Mouse (Mus musculus): ENCODE data around the gene Trmt112. TPM values are rescaled to one million over a fixed set of nuclear protein-coding genes. Genes with fewer than 3 reads are reported as not detected.
A peak's percentile ranks its signal among the peaks of the same experiment; 100 is the strongest.

The Trmt112 gene
- polyA plus RNA-seq, 1 experiment from 2014 or later: 155 TPM

- Histone ChIP-seq H3K4me3 (no peak overlapping the region), H3K27me3 (ENCODE audit: poor library complexity, severe bottlenecking) (no peaks in the 10 kb centered on the region), H3K4me1 (peaks cover 28% of the 10 kb centered on the region), H3K9me3 (no peaks in the 10 kb centered on the region), H3K36me3 (replicated peaks) (peaks cover 18% of the 10 kb centered on the region), H3K27ac (no peak overlapping the region)
- no peak for DNase-seq (ENCODE audit: extremely low spot score, low spot score)
- 52% methylated on average over 4 of the region's 4 CpGs for WGBS
These were observed 38.2 kb downstream of the Trmt112 start for GRCm38 (mm10) chr19:6947742-6948141.

GRCm38 (mm10) chr19:6948186-6948585 lies 38.7 kb downstream of the Trmt112 start:
- WGBS: 84% methylated on average over 4 of the region's 4 CpGs
- H3K9me3 ChIP-seq: no peaks in the 10 kb centered on the region
- no peaks in the 10 kb centered on the region for H3K27me3 ChIP-seq (ENCODE audit: poor library complexity, severe bottlenecking)
- no peak overlapping the region for H3K4me3 ChIP-seq
- H3K4me1 ChIP-seq: peaks cover 28% of the 10 kb centered on the region
- no peak overlapping the region for H3K27ac ChIP-seq
- H3K36me3 ChIP-seq (replicated peaks): peaks cover 18% of the 10 kb centered on the region
- no peak for DNase-seq (ENCODE audit: extremely low spot score, low spot score)

- Histone ChIP-seq H3K27me3 (ENCODE audit: poor library complexity, severe bottlenecking) (no peaks in the 10 kb centered on the region), H3K27ac (no peak overlapping the region), H3K4me3 (peak overlapping the region; percentile 69; the same call in 1 of the 2 replicates), H3K4me1 (peaks cover 33% of the 10 kb centered on the region), H3K36me3 (replicated peaks) (peaks cover 24% of the 10 kb centered on the region), H3K9me3 (no peaks in the 10 kb centered on the region)
- no peak for DNase-seq (ENCODE audit: extremely low spot score, low spot score)
- WGBS: 89% methylated on average over 5 of the region's 5 CpGs
These were observed 40.0 kb downstream of the Trmt112 start for GRCm38 (mm10) chr19:6949532-6949931.

GRCm38 (mm10) chr19:6949951-6950350 lies 40.5 kb downstream of the Trmt112 start:
- peak overlapping the region; percentile 69 for H3K4me3 ChIP-seq
- DNase-seq (ENCODE audit: extremely low spot score, low spot score): no peak
- no peaks in the 10 kb centered on the region for H3K27me3 ChIP-seq (ENCODE audit: poor library complexity, severe bottlenecking)
- H3K4me1 ChIP-seq: peaks cover 33% of the 10 kb centered on the region
- no peaks in the 10 kb centered on the region for H3K9me3 ChIP-seq
- peak overlapping the region; percentile 97 for H3K27ac ChIP-seq
- WGBS: 66% methylated on average over 5 of the region's 5 CpGs
- peaks cover 25% of the 10 kb centered on the region for H3K36me3 ChIP-seq (replicated peaks)

GRCm38 (mm10) chr19:6950613-6951153 lies 41.2 kb downstream of the Trmt112 start:
- under 1% methylated on average over 28 of the region's 28 CpGs for WGBS
- H3K4me1 ChIP-seq: peaks cover 33% of the 10 kb centered on the region
- peak overlapping the region; percentile 97 for H3K27ac ChIP-seq
- no peaks in the 10 kb centered on the region for H3K9me3 ChIP-seq
- peaks cover 26% of the 10 kb centered on the region for H3K36me3 ChIP-seq (replicated peaks)
- no peaks in the 10 kb centered on the region for H3K27me3 ChIP-seq (ENCODE audit: poor library complexity, severe bottlenecking)
- H3K4me3 ChIP-seq: peak overlapping the region; percentile 69
- peak; percentile 73 for DNase-seq (ENCODE audit: extremely low spot score, low spot score)

GRCm38 (mm10) chr19:6951381-6951968 lies 42.0 kb downstream of the Trmt112 start:
- peak overlapping the region; percentile 97 for H3K27ac ChIP-seq
- peaks cover 30% of the 10 kb centered on the region for H3K36me3 ChIP-seq (replicated peaks)
- H3K27me3 ChIP-seq (ENCODE audit: poor library complexity, severe bottlenecking): no peaks in the 10 kb centered on the region
- WGBS: under 1% methylated on average over 35 of the region's 35 CpGs
- DNase-seq (ENCODE audit: extremely low spot score, low spot score): peak; percentile 93
- H3K4me1 ChIP-seq: peaks cover 33% of the 10 kb centered on the region
- H3K9me3 ChIP-seq: no peaks in the 10 kb centered on the region
- peak overlapping the region; percentile 69 for H3K4me3 ChIP-seq

- no peaks in the 10 kb centered on the region for H3K9me3 ChIP-seq
- DNase-seq (ENCODE audit: extremely low spot score, low spot score): peak; percentile 67
- peak overlapping the region; percentile 97 for H3K27ac ChIP-seq
- no peaks in the 10 kb centered on the region for H3K27me3 ChIP-seq (ENCODE audit: poor library complexity, severe bottlenecking)
- peaks cover 33% of the 10 kb centered on the region for H3K4me1 ChIP-seq
- peaks cover 36% of the 10 kb centered on the region for H3K36me3 ChIP-seq (replicated peaks)
- peak overlapping the region; percentile 69 for H3K4me3 ChIP-seq
- 3% methylated on average over 31 of the region's 31 CpGs for WGBS
These were observed 42.7 kb downstream of the Trmt112 start for GRCm38 (mm10) chr19:6951994-6952711.

GRCm38 (mm10) chr19:6952712-6953037 lies 43.2 kb downstream of the Trmt112 start:
- peaks cover 33% of the 10 kb centered on the region for H3K4me1 ChIP-seq
- H3K9me3 ChIP-seq: no peaks in the 10 kb centered on the region
- H3K36me3 ChIP-seq (replicated peaks): peaks cover 42% of the 10 kb centered on the region
- H3K27ac ChIP-seq: peak overlapping the region; percentile 97
- H3K4me3 ChIP-seq: peak overlapping the region; percentile 69
- no peaks in the 10 kb centered on the region for H3K27me3 ChIP-seq (ENCODE audit: poor library complexity, severe bottlenecking)
- WGBS: 19% methylated on average over 3 of the region's 3 CpGs
- no peak for DNase-seq (ENCODE audit: extremely low spot score, low spot score)

GRCm38 (mm10) chr19:6954046-6954445 lies 44.5 kb downstream of the Trmt112 start:
- DNase-seq (ENCODE audit: extremely low spot score, low spot score): no peak
- no peak overlapping the region for H3K27ac ChIP-seq
- peak overlapping the region; percentile 18; the same call in 1 of the 2 replicates for H3K4me3 ChIP-seq
- peaks cover 33% of the 10 kb centered on the region for H3K4me1 ChIP-seq
- no peaks in the 10 kb centered on the region for H3K27me3 ChIP-seq (ENCODE audit: poor library complexity, severe bottlenecking)
- H3K36me3 ChIP-seq (replicated peaks): peaks cover 50% of the 10 kb centered on the region
- no peaks in the 10 kb centered on the region for H3K9me3 ChIP-seq
- WGBS: 64% methylated on average over 9 of the region's 9 CpGs

- H3K27ac ChIP-seq: no peak overlapping the region
- peaks cover 64% of the 10 kb centered on the region for H3K36me3 ChIP-seq (replicated peaks)
- WGBS: 86% methylated on average over 7 of the region's 7 CpGs
These were observed 45.9 kb downstream of the Trmt112 start for GRCm38 (mm10) chr19:6955424-6955823.

GRCm38 (mm10) chr19:6956461-6956860 lies 47.0 kb downstream of the Trmt112 start:
- Histone ChIP-seq H3K4me1 (peaks cover 20% of the 10 kb centered on the region), H3K27ac (no peak overlapping the region), H3K27me3 (ENCODE audit: poor library complexity, severe bottlenecking) (no peaks in the 10 kb centered on the region), H3K9me3 (no peaks in the 10 kb centered on the region), H3K36me3 (replicated peaks) (peaks cover 67% of the 10 kb centered on the region), H3K4me3 (no peak overlapping the region)
- 89% methylated on average over 10 of the region's 10 CpGs for WGBS
- DNase-seq (ENCODE audit: extremely low spot score, low spot score): no peak

More at GRCm38 (mm10) chr19:6955424-6955823, 45.9 kb downstream of the Trmt112 start:
- no peaks in the 10 kb centered on the region for H3K9me3 ChIP-seq
- no peaks in the 10 kb centered on the region for H3K27me3 ChIP-seq (ENCODE audit: poor library complexity, severe bottlenecking)
- H3K4me1 ChIP-seq: peaks cover 23% of the 10 kb centered on the region
- H3K4me3 ChIP-seq: no peak overlapping the region
- no peak for DNase-seq (ENCODE audit: extremely low spot score, low spot score)

Measured in forebrain, embryonic 10.5 days (tissue).